Mouse (Mus musculus): ENCODE measurements around the gene Htr1d. TPM values are rescaled to one million over a fixed set of nuclear protein-coding genes. Genes with fewer than 3 reads are reported as not detected.

Gene Htr1d
- polyA plus RNA-seq, 1 experiment from 2014 or later: 0.25 TPM

- H3K4me2 ChIP-seq (ENCODE audit: low read length): no peak overlapping the region
- WGBS: 45% methylated on average over 11 of the region's 11 CpGs
- no peak overlapping the region for H3K9ac ChIP-seq (ENCODE audit: low read depth, low read length)
- no peaks in the 10 kb centered on the region for H3K9me3 ChIP-seq (replicated peaks; ENCODE audit: low read length)
- H3K27ac ChIP-seq: no peak overlapping the region
- H3K4me1 ChIP-seq (replicated peaks; ENCODE audit: insufficient read depth, low read length): no peaks in the 10 kb centered on the region
- ATAC-seq (replicated peaks; ENCODE audit: low FRiP score, low read depth): no peak
- H3K27me3 ChIP-seq (ENCODE audit: insufficient read depth, low read length): no peaks in the 10 kb centered on the region
- no peak overlapping the region for H3K4me3 ChIP-seq (replicated peaks; ENCODE audit: low read depth, low read length)
- no peak for TF ChIP-seq CTCF (IDR thresholded peaks at IDR 0.05; ENCODE audit: low read depth)
- no peak for DNase-seq (ENCODE audit: low spot score)
- H3K36me3 ChIP-seq (ENCODE audit: insufficient read depth, low read length): no peaks in the 10 kb centered on the region
Measured at GRCm38 (mm10) chr4:136430609-136431375, 7.5 kb downstream of the Htr1d start.

- H3K4me3 ChIP-seq (replicated peaks; ENCODE audit: low read depth, low read length): no peak overlapping the region
- H3K36me3 ChIP-seq (ENCODE audit: insufficient read depth, low read length): no peaks in the 10 kb centered on the region
- TF ChIP-seq CTCF (IDR thresholded peaks at IDR 0.05; ENCODE audit: low read depth): peak; percentile 82
- H3K4me2 ChIP-seq (ENCODE audit: low read length): no peak overlapping the region
- no peaks in the 10 kb centered on the region for H3K9me3 ChIP-seq (replicated peaks; ENCODE audit: low read length)
- no peak overlapping the region for H3K27ac ChIP-seq
- no peaks in the 10 kb centered on the region for H3K27me3 ChIP-seq (ENCODE audit: insufficient read depth, low read length)
- ATAC-seq (replicated peaks; ENCODE audit: low FRiP score, low read depth) (no peak), DNase-seq (ENCODE audit: low spot score) (peak; percentile 90)
- H3K9ac ChIP-seq (ENCODE audit: low read depth, low read length): no peak overlapping the region
- H3K4me1 ChIP-seq (replicated peaks; ENCODE audit: insufficient read depth, low read length): no peaks in the 10 kb centered on the region
- 2% methylated on average over 3 of the region's 3 CpGs for WGBS
Measured at GRCm38 (mm10) chr4:136431376-136431693, 8.0 kb downstream of the Htr1d start.

DNA sequence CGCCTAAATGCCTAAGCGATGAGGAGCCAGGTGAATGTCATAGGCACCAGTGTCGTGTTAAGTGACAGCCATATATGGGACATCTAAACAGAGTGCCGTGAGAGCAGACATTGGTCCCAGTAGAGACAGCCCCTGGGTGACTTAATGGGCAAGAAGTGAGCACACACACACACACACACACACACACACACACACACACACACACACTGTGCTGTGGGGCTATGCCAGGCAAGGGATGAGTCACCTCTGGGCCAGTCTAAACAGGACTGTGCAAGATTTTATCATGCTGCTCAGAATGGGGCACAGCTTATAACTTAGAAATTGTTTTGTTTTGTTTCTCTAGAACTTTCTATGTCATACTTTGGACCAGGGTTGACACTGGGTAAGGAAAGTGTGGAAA, 10.7 kb downstream of the Htr1d start:
- WGBS: 84% methylated on average over 4 of the region's 4 CpGs
- no peaks in the 10 kb centered on the region for H3K36me3 ChIP-seq (ENCODE audit: insufficient read depth, low read length)
- ATAC-seq (replicated peaks; ENCODE audit: low FRiP score, low read depth): peak; percentile 73; the same call in 1 of the 2 replicates
- no peaks in the 10 kb centered on the region for H3K9me3 ChIP-seq (replicated peaks; ENCODE audit: low read length)
- H3K4me2 ChIP-seq (ENCODE audit: low read length): no peak overlapping the region
- H3K27ac ChIP-seq: no peak overlapping the region
- H3K27me3 ChIP-seq (ENCODE audit: insufficient read depth, low read length): no peaks in the 10 kb centered on the region
- H3K4me3 ChIP-seq (replicated peaks; ENCODE audit: low read depth, low read length): no peak overlapping the region
- no peaks in the 10 kb centered on the region for H3K4me1 ChIP-seq (replicated peaks; ENCODE audit: insufficient read depth, low read length)
- no peak for TF ChIP-seq CTCF (IDR thresholded peaks at IDR 0.05; ENCODE audit: low read depth)
- no peak overlapping the region for H3K9ac ChIP-seq (ENCODE audit: low read depth, low read length)
- no peak for DNase-seq (ENCODE audit: low spot score)

DNA sequence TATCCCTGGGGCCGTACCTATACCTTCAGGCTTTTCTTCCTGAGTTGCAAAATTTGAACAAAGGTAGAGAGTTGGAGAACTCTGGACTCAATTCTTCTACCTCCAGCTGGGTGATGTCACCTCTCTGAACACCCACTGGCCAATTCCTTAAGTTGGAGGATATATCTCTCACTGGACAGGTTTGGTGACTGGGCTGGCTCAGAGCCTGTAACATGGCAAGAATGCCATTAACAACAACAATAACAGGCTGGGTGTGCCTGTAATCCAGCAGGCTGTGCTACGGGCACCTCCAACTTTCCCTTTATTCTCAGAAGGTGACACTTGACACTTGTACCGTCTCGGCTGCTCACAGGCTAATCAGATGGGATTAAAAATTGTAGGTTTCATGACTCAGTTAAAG, 15.8 kb downstream of the Htr1d start:
- 36% methylated on average over 4 of the region's 4 CpGs for WGBS
- Histone ChIP-seq H3K36me3 (ENCODE audit: insufficient read depth, low read length) (no peaks in the 10 kb centered on the region), H3K9me3 (replicated peaks; ENCODE audit: low read length) (no peaks in the 10 kb centered on the region), H3K4me3 (replicated peaks; ENCODE audit: low read depth, low read length) (no peak overlapping the region), H3K27ac (no peak overlapping the region), H3K9ac (ENCODE audit: low read depth, low read length) (no peak overlapping the region), H3K27me3 (ENCODE audit: insufficient read depth, low read length) (no peaks in the 10 kb centered on the region), H3K4me1 (replicated peaks; ENCODE audit: insufficient read depth, low read length) (no peaks in the 10 kb centered on the region), H3K4me2 (ENCODE audit: low read length) (no peak overlapping the region)
- DNase-seq (ENCODE audit: low spot score): no peak
- ATAC-seq (replicated peaks; ENCODE audit: low FRiP score, low read depth): no peak; the same call in 1 of the 2 replicates
- no peak for TF ChIP-seq CTCF (IDR thresholded peaks at IDR 0.05; ENCODE audit: low read depth)

GRCm38 (mm10) chr4:136441354-136442043, 18.2 kb downstream of the Htr1d start:
- WGBS: 52% methylated on average over 15 of the region's 15 CpGs
- no peak overlapping the region for H3K9ac ChIP-seq (ENCODE audit: low read depth, low read length)
- no peak overlapping the region for H3K4me2 ChIP-seq (ENCODE audit: low read length)
- H3K36me3 ChIP-seq (ENCODE audit: insufficient read depth, low read length): no peaks in the 10 kb centered on the region
- no peak overlapping the region for H3K4me3 ChIP-seq (replicated peaks; ENCODE audit: low read depth, low read length)
- ATAC-seq (replicated peaks; ENCODE audit: low FRiP score, low read depth) (no peak), DNase-seq (ENCODE audit: low spot score) (peak; percentile 56)
- H3K27ac ChIP-seq: no peak overlapping the region
- no peaks in the 10 kb centered on the region for H3K9me3 ChIP-seq (replicated peaks; ENCODE audit: low read length)
- H3K4me1 ChIP-seq (replicated peaks; ENCODE audit: insufficient read depth, low read length): no peaks in the 10 kb centered on the region
- no peak for TF ChIP-seq CTCF (IDR thresholded peaks at IDR 0.05; ENCODE audit: low read depth)
- H3K27me3 ChIP-seq (ENCODE audit: insufficient read depth, low read length): no peaks in the 10 kb centered on the region

DNA sequence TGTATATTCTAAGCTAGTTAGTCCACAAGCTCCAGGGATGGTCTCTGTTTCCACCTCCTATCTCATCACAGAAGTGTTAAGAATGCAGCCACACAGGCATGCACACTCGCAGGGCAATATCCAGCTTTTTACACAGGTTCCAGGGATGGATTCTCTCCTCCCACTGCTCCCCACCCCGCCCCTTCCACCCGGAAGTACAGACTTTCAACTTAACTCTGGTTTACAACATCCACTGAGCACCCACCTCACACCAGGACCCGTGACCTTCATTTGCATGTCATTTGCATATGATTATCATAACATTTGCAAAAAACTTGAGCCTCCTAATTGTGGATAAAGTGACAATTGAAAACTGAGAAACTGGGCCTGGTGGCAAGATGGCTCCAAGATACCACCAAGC, 21.2 kb downstream of the Htr1d start:
- H3K36me3 ChIP-seq (ENCODE audit: insufficient read depth, low read length): no peaks in the 10 kb centered on the region
- no peak for TF ChIP-seq CTCF (IDR thresholded peaks at IDR 0.05; ENCODE audit: low read depth)
- ATAC-seq (replicated peaks; ENCODE audit: low FRiP score, low read depth): no peak
- H3K9me3 ChIP-seq (replicated peaks; ENCODE audit: low read length): no peaks in the 10 kb centered on the region
- WGBS: 68% methylated on average over 4 of the region's 4 CpGs
- no peaks in the 10 kb centered on the region for H3K4me1 ChIP-seq (replicated peaks; ENCODE audit: insufficient read depth, low read length)
- H3K4me3 ChIP-seq (replicated peaks; ENCODE audit: low read depth, low read length): no peak overlapping the region
- H3K4me2 ChIP-seq (ENCODE audit: low read length): no peak overlapping the region
- no peak for DNase-seq (ENCODE audit: low spot score)
- H3K9ac ChIP-seq (ENCODE audit: low read depth, low read length): no peak overlapping the region
- no peaks in the 10 kb centered on the region for H3K27me3 ChIP-seq (ENCODE audit: insufficient read depth, low read length)
- H3K27ac ChIP-seq: no peak overlapping the region

All from kidney, postnatal 0 days (tissue).